Mouse (Mus musculus) naive thymus-derived CD4-positive, alpha-beta T cell, adult 2 months (primary cell): ENCODE results near the gene Pcca.

Experiments used
- DNase-seq: peaks from one replicate; pipeline ENCODE4 v3.0.0-alpha.2; 2011; ENCODE audit warnings: low read depth

The Pcca gene

GRCm38 (mm10) chr14:122837018-122837417 lies 302.9 kb downstream of the Pcca start:
- DNase-seq = no peak

GRCm38 (mm10) chr14:122852506-122853057 lies 318.5 kb downstream of the Pcca start:
- peak; percentile 64 for DNase-seq

DNA sequence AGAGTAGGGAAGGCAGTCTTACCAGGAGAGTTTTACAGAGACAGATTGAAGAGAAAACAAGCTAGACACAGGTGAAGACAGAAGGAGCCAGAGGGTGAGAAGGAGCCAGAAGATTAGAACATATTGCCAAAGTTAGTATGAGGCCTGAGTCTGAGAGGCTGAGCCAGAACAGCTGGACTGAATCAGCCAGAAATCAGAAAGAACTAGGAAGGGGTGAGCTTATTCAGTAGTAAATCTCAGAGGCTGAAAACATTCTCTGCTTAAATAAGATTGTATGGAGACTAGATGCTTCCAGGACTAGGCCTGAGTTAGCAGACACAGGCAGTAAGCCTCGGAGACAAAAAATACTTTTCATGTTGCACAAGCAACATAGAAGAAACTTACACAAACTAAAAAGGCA lies 325.7 kb downstream of the Pcca start:
- DNase-seq = no peak

GRCm38 (mm10) chr14:122862623-122863022 lies 328.5 kb downstream of the Pcca start:
- DNase-seq = no peak

DNA sequence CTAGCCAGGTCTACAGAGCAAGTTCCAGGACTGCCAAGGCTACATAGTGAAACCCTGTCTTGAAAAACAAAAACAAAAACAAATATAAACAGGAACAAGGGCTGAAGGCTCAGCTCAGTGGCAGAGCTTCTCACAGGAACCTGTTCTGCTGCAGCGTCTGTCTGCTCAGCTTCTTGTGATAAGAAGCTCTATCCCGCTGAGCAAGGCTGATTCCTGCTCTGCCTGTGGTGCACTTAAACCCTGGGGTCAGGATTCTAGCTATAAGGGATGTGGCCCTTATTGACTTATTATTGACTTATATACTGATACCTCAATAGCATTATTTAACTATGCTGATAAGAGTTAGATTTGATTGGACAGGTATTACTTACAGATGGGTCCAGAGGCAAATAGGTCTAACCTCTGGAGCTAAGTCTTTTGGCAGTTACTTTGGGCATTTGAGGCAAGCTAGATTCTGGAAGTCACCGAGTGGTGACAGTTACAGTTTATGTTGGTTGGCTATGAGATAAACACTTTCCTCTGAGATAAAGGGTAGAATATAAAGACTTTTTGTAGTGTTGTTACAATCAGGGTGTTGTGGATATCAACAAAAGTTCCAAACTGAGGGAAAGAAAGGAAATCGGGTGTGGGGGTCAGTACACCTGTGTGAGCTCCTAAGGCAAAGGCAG lies 331.5 kb downstream of the Pcca start:
- DNase-seq = no peak

DNA sequence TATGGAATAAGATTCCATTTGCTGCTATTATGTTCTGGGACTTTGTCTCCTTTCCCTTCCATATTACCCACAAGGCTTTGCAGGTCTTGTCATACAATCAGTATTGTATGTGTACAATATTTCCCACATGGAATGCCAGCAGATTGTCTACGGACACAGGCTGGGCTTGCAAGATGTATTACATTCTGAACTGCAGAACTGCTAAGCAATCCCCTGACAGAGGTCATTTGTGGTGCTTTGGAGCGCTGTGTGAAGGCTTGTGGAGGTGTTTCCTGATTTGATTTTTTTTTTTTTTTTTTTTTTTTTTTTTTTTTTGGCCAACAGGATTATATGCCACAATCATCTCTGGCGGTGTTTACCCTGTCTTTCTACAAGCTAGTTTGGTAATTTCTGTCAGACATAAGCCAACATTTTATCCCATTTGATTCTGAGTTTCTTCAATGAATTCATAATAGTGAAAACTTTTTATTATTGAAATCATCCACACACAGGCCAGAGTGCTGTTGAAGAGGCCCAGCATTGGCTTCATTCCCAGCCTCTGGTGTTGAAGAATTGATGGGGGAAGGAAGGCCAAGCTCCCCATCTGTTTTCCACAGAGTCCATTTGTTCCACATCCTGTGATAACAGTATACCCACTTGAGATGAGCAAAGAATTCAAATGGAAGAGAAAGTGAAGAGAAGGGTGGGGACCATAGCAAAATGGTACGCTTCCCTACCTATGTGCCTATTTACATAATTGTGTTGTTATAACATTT lies 333.6 kb downstream of the Pcca start:
- DNase-seq = no peak

DNA sequence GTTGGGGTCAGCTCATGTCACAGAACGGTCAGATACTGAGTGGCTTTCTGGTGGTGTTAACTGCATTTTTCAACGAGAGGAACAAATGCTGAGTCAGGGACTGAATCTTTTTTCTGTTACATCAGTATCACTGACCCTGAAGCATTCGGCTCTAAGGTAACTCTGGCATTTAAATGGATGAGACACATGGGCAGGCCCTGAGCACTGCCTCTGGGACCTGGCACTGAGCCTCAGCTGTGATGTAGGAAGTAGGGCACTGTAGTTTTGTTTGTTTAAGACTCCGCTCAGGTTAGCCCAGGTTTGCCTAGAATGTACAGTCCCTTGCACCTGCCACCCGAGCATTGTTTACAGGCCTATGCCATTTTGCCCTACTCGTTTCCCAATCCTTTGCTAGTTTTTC lies 335.7 kb downstream of the Pcca start:
- no peak for DNase-seq

DNA sequence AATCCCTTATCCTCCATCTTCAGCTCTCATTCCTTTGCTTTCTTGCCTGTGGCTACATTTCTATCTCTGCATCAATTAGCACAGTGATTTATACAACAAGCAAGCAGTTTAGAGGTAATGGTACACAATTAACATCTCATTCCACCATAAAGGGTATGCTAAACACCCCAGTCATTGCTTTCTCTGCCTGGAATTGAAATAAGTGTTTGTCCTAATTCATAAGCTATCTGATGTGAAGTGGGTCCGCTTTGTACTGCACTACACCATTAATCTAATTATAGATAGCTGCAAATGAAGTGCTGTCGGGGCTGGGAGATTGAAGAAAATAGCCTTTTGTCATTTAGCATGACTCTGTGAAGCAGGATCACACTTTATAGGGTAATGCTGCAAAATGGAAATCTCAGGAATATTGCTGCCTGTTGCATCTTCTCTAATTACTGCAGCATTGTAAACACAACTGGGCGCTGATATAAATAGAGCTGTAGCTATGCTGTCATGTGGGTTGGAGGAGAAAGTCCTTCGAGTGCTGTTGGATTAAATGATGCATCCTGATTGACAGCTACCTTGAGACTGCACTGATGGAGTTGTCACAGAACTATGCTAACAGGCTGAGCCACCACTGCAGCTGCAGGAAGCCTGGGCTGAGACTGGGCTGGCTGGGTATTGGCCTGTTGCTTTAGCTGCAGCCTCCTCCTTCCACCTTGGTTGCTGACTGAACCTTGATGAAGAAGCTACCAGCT lies 337.9 kb downstream of the Pcca start:
- DNase-seq = no peak

DNA sequence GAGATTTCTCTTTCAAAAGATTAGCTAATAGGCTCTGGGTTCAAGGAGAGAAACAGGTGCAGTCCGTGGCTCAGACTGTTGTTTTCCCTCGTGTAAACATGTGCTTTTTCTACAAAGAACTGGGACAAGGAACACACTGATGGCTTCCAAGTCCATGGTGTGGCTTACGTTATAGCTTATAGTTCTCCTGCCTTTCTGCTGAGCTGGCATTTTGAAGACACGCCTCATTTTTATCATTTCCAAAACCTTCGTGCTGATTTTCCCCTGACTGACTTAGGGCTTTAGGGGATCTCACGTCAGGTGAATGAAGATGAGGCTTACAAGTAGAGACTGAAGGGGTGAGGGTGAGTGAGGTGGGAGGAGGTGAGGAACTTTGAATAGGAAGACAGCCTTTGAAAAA lies 338.5 kb downstream of the Pcca start:
- DNase-seq = no peak

DNA sequence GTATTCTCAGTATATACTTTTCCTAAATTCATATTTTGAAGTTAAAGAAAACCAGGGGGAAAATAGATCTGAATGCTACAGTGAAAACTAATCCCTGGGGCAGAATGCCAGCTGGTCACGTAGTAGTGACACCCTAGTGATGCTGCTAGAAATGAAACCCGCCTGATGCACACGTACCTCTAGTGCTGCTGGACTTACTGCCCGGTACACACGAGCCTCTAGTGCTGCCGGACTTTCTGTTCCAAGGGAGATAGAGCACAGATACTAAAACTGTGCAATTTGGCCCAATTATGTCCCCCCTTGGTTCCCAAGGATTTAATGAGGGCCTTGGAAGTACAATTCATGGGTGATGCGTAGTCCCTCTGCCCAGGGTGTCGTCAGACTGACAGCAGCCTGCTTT lies 340.9 kb downstream of the Pcca start:
- DNase-seq = no peak

DNA sequence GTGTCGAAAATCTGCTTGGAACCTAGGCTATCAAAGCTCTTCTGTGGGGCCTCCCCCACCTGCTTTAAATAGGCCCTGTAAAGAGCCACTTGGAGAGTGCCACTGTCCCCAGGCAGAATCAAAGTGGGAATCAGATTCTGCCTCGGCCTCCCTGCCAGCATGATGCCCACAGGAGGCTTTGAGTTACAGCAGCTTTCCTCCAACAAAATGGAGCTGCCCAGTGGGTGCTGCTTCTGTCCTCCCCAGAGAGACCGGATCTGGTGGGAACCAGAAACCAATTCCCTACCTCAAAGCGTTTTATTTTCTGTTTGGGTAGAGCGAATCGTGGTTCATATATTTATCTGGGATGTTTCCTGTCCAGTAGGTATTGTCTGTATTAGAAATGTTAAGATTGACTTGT lies 341.5 kb downstream of the Pcca start:
- no peak for DNase-seq

- peak; percentile 84 for DNase-seq
Observed at GRCm38 (mm10) chr14:122876163-122876562, 342.0 kb downstream of the Pcca start.

- no peak for DNase-seq
Observed at GRCm38 (mm10) chr14:122876723-122877122, 342.6 kb downstream of the Pcca start.

- no peak for DNase-seq
Observed at GRCm38 (mm10) chr14:122877787-122878186, 343.7 kb downstream of the Pcca start.

- DNase-seq = no peak
Observed at GRCm38 (mm10) chr14:122880291-122880690, 346.2 kb downstream of the Pcca start.

GRCm38 (mm10) chr14:122881699-122882098 lies 347.6 kb downstream of the Pcca start:
- DNase-seq = no peak

DNA sequence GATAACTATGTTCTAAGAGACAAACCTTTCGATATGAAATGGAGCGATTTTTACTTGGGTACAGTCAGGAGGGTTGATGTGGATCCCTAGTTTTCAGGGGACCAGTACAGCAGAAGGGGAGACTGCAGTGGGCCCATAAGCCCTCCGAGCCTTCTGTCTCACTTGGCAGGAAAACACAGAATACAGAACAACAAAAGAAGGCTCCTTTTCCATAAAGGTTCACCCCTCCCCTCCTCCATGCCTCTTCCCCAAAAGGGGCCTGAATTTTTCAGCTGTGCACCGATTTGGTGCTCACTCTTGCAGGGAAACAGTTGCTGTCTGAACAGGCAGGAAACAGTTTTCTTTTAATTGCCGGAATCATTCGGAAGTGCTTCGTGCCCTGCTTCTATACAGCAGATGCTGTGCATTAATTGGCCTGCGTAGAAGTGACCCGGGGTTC lies 348.1 kb downstream of the Pcca start:
- no peak for DNase-seq

DNA sequence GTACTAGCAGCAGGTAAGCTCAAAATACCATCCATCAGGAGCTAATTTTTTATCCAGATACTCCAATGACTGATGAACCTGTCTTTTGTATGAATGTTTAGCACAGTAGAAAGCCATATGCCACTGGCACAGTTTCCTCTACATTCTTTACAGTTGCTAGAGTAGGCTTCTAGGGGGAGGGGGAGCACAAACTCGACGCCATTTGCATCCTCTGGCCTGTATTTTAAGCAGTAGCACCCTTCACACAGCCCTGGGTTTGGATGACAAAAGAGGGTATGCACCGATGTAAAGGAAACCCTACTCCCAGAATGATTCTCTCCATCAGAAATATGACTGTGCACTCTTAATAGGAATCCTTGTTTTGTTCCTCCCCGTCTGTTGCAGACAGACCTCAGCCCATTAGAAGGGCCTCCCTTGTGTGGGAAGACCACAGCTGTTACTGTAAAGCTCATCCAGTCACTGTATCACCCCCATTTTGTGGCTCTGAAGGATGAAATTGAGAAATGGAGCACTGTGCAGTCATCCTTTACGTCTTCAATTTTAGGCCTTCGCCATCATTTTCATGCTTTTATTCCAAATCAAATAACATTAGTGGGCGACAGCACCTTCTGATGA lies 348.8 kb downstream of the Pcca start:
- DNase-seq = no peak

DNA sequence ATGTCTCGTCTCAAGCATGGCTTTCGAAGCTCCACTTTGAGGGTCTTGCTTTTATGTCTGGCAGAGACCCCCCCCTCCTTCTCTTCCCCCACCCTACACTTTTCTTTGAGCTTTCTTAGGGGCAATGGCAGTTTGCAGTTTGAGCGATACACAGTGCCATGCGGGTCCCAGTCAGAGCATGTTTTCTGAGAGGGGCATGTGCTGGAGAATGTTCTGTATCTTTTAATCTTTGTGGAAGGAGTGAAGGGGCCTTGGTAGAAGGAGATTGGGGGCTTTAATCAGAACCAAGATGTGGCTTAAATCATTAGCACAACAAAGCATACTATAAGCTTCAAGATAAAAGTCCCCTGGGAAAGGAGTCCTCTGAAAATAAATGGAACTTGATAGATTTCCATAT lies 349.3 kb downstream of the Pcca start:
- DNase-seq = no peak

- DNase-seq = no peak
Observed at GRCm38 (mm10) chr14:122883821-122884584, 349.9 kb downstream of the Pcca start.

GRCm38 (mm10) chr14:122885893-122886292 lies 351.8 kb downstream of the Pcca start:
- DNase-seq = no peak
